Mouse (Mus musculus) stomach, postnatal 0 days (tissue): ENCODE results near the gene St6gal2. TPM values are rescaled to one million over a fixed set of nuclear protein-coding genes. Genes with fewer than 3 reads are reported as not detected.

ENCODE experiments used
- ATAC-seq: fragments of 200-750 bp; cut with Nextera tagmentation; 2 replicates; pipeline ENCODE4 v1.8.0; 2017; ENCODE audit not compliant: low FRiP score, low TSS enrichment
- DNase-seq: peaks from one replicate; pipeline ENCODE4 v3.0.0-alpha.2; 2016; ENCODE audit warnings: low spot score
- H3K27ac ChIP-seq: fragments of 300-500 bp; sonication (generic); replicated peaks from 2 replicates; pipeline ENCODE4 v1.5.1; 2014; ENCODE audit warnings: mild to moderate bottlenecking, control low read depth
- H3K27me3 ChIP-seq: fragments of 300-500 bp; sonication (generic); 2 replicates; pipeline ENCODE4 v1.6.1; 2014; ENCODE audit warnings: low read length; ENCODE audit not compliant: control insufficient read depth, insufficient read depth
- H3K36me3 ChIP-seq: fragments of 300-500 bp; sonication (generic); 2 replicates; pipeline ENCODE4 v1.6.1; 2014; ENCODE audit warnings: low read length, mixed read lengths; ENCODE audit not compliant: control insufficient read depth, insufficient read depth
- H3K4me1 ChIP-seq: fragments of 300-500 bp; sonication (generic); replicated peaks from 2 replicates; pipeline ENCODE4 v1.6.1; 2014; ENCODE audit warnings: antibody characterized with exemption; ENCODE audit not compliant: control insufficient read depth, insufficient read depth
- H3K4me2 ChIP-seq: fragments of 300-500 bp; sonication (generic); replicated peaks from 2 replicates; pipeline ENCODE4 v1.6.1; 2014; ENCODE audit warnings: low read depth, mild to moderate bottlenecking, control low read depth, moderate library complexity
- H3K4me3 ChIP-seq: fragments of 300-500 bp; sonication (generic); 2 replicates; pipeline ENCODE4 v1.5.1; 2014; ENCODE audit warnings: low read depth, low read length, control low read depth
- H3K9ac ChIP-seq: fragments of 300-500 bp; sonication (generic); 2 replicates; pipeline ENCODE4 v1.6.1; 2014; ENCODE audit warnings: mild to moderate bottlenecking, low read length, control low read depth, mixed read lengths
- H3K9me3 ChIP-seq: fragments of 300-500 bp; sonication (generic); 2 replicates; pipeline ENCODE4 v1.6.1; 2016; ENCODE audit warnings: low read length; ENCODE audit not compliant: control insufficient read depth
- CTCF ChIP-seq: IDR thresholded peaks from 2 replicates; pipeline ENCODE4 v1.5.1; 2016; ENCODE audit warnings: antibody characterized with exemption, low read depth, mild to moderate bottlenecking, moderate library complexity
- EP300 ChIP-seq: optimal IDR thresholded peaks from 2 replicates; pipeline ENCODE3; 2016; ENCODE audit warnings: antibody characterized with exemption
- WGBS: fragments of 180-500 bp; shearing (Covaris S2); extraction: QIAGEN DNeasy Blood & Tissue Kit; methylation state at CpG from one replicate; pipeline ENCODE4 v1.1.7; 2014; 5-methylcytosine and 5-hydroxymethylcytosine counted together
- polyA plus RNA-seq: library from polyadenylated mRNA; unstranded; fragments of >200 nt; fragmentation: Nextera tagmentation; extraction: Ambion mirVana; gene quantifications from 2 replicates; pipeline ENCODE4 v1.2.1, GENCODE M21; 2015

The St6gal2 gene
- polyA plus RNA-seq, 1 experiment from 2014 or later, result 2.1 TPM

GRCm38 (mm10) chr17:55454487-55454886, 9.3 kb downstream of the St6gal2 start:
- Histone ChIP-seq H3K27me3 (no peaks in the 10 kb centered on the region), H3K9me3 (no peaks in the 10 kb centered on the region), H3K4me2 (no peak overlapping the region), H3K4me1 (no peaks in the 10 kb centered on the region), H3K27ac (no peak overlapping the region), H3K36me3 (no peaks in the 10 kb centered on the region), H3K9ac (no peak overlapping the region), H3K4me3 (no peak overlapping the region)
- 64% methylated on average over 3 of the region's 3 CpGs for WGBS
- ATAC-seq (no peak), DNase-seq (no peak)
- TF ChIP-seq EP300 (no peak), CTCF (no peak)

DNA sequence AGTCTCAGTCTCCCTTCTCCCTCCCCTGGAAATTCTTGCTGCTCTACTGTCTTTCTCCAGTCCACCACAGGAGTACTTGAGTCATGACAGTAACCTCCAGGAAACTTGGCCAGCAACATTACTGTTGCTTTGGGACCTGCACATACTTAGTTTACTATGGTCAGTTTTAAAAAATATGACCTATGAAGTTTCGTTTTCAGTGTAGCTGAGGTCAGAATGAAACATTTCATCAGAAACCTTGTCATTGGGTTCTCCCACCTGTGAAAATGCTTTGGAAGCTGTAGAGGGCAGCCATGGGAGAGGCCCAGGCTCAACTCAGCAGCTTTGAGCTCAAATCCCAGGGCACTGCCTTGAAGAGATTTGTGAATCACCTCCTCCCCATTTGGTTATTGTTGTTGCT, 15.0 kb downstream of the St6gal2 start:
- no peak overlapping the region for H3K27ac ChIP-seq
- no peaks in the 10 kb centered on the region for H3K9me3 ChIP-seq
- no peak overlapping the region for H3K4me2 ChIP-seq
- no peaks in the 10 kb centered on the region for H3K4me1 ChIP-seq
- no peak overlapping the region for H3K9ac ChIP-seq
- DNase-seq, result no peak
- no peaks in the 10 kb centered on the region for H3K27me3 ChIP-seq
- H3K4me3 ChIP-seq, result no peak overlapping the region
- TF ChIP-seq EP300, result no peak
- H3K36me3 ChIP-seq, result no peaks in the 10 kb centered on the region
- WGBS, result 66% methylated on average over 1 of the region's 1 CpGs
- no peak for ATAC-seq

- no peaks in the 10 kb centered on the region for H3K9me3 ChIP-seq
- no peaks in the 10 kb centered on the region for H3K4me1 ChIP-seq
- no peaks in the 10 kb centered on the region for H3K27me3 ChIP-seq
- H3K27ac ChIP-seq, result no peak overlapping the region
- no peaks in the 10 kb centered on the region for H3K36me3 ChIP-seq
- no peak overlapping the region for H3K9ac ChIP-seq
- 68% methylated on average over 3 of the region's 3 CpGs for WGBS
- no peak overlapping the region for H3K4me3 ChIP-seq
- DNase-seq (no peak), ATAC-seq (no peak)
- TF ChIP-seq EP300 (no peak), CTCF (no peak)
- no peak overlapping the region for H3K4me2 ChIP-seq
Measured at GRCm38 (mm10) chr17:55467579-55467978, 22.4 kb downstream of the St6gal2 start.

- H3K9me3 ChIP-seq, result no peaks in the 10 kb centered on the region
- no peak overlapping the region for H3K4me3 ChIP-seq
- H3K27ac ChIP-seq, result no peak overlapping the region
- no peaks in the 10 kb centered on the region for H3K36me3 ChIP-seq
- no peak for ATAC-seq
- H3K9ac ChIP-seq, result no peak overlapping the region
- H3K4me1 ChIP-seq, result no peaks in the 10 kb centered on the region
- no peak for DNase-seq
- H3K4me2 ChIP-seq, result no peak overlapping the region
- TF ChIP-seq EP300 (no peak), CTCF (no peak)
- no peaks in the 10 kb centered on the region for H3K27me3 ChIP-seq
Measured at GRCm38 (mm10) chr17:55468963-55469362, 23.8 kb downstream of the St6gal2 start.

GRCm38 (mm10) chr17:55475974-55476373, 30.8 kb downstream of the St6gal2 start:
- H3K4me2 ChIP-seq, result no peak overlapping the region
- no peaks in the 10 kb centered on the region for H3K36me3 ChIP-seq
- peak; percentile 92 for ATAC-seq
- H3K4me1 ChIP-seq, result no peaks in the 10 kb centered on the region
- DNase-seq, result peak; percentile 33
- H3K27ac ChIP-seq, result no peak overlapping the region
- H3K9me3 ChIP-seq, result no peaks in the 10 kb centered on the region
- 71% methylated on average over 4 of the region's 4 CpGs for whole genome bisulfite sequencing
- H3K27me3 ChIP-seq, result no peaks in the 10 kb centered on the region
- TF ChIP-seq CTCF, result no peak
- H3K9ac ChIP-seq, result no peak overlapping the region
- no peak overlapping the region for H3K4me3 ChIP-seq

DNA sequence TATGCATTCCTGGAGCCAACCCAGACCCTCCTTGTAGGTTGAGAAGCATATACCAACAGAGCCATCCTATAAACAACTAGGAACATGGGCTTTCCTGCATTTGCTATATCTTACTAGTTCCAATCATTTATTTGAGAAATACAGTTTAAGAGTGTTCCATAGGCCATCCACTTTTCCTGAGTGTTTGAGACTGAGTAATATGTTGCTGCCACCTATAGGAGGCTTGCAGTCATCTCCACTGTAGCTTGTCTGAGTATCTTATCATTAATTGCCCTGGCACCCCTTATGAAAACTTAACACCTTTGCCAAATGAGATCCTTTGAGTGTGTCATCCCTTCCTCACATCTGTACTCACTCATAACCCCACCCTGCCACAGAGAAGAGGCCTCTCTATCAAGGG, 32.2 kb downstream of the St6gal2 start:
- no peak overlapping the region for H3K9ac ChIP-seq
- no peaks in the 10 kb centered on the region for H3K9me3 ChIP-seq
- TF ChIP-seq CTCF, result peak; percentile 82
- TF ChIP-seq EP300, result no peak
- H3K4me3 ChIP-seq, result no peak overlapping the region
- DNase-seq, result no peak
- ATAC-seq, result no peak; the same call in 1 of the 2 replicates
- no peak overlapping the region for H3K4me2 ChIP-seq
- no peaks in the 10 kb centered on the region for H3K27me3 ChIP-seq
- no peaks in the 10 kb centered on the region for H3K36me3 ChIP-seq
- H3K27ac ChIP-seq, result no peak overlapping the region
- H3K4me1 ChIP-seq, result no peaks in the 10 kb centered on the region

DNA sequence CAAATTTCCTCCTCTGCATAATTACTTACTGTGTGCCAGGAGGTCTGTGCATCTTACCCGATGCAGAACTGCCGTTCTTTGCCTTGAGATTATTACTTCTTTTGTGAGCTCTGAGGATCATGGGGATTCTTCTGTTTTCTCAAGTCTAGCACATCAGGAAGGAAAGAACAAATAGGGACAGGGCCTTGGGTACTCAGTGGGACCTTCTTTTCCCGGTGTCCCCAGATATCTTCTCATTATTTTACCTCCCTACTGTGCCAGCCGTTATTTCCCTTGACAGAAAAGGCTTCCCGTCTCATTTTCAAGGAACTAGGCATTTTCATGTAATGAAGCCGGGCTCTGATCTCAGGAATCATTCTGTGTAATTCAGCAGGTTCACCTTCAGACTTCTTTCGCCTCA, 34.2 kb downstream of the St6gal2 start:
- Histone ChIP-seq H3K36me3 (no peaks in the 10 kb centered on the region), H3K4me2 (no peak overlapping the region), H3K9ac (no peak overlapping the region), H3K4me1 (no peaks in the 10 kb centered on the region), H3K27me3 (no peaks in the 10 kb centered on the region), H3K4me3 (no peak overlapping the region), H3K9me3 (no peaks in the 10 kb centered on the region), H3K27ac (no peak overlapping the region)
- DNase-seq (no peak), ATAC-seq (no peak)
- TF ChIP-seq EP300 (no peak), CTCF (no peak)
- WGBS, result 76% methylated on average over 7 of the region's 7 CpGs
